ENCODE assay signal across 10 mouse cellular contexts in the genomic region with DNA sequence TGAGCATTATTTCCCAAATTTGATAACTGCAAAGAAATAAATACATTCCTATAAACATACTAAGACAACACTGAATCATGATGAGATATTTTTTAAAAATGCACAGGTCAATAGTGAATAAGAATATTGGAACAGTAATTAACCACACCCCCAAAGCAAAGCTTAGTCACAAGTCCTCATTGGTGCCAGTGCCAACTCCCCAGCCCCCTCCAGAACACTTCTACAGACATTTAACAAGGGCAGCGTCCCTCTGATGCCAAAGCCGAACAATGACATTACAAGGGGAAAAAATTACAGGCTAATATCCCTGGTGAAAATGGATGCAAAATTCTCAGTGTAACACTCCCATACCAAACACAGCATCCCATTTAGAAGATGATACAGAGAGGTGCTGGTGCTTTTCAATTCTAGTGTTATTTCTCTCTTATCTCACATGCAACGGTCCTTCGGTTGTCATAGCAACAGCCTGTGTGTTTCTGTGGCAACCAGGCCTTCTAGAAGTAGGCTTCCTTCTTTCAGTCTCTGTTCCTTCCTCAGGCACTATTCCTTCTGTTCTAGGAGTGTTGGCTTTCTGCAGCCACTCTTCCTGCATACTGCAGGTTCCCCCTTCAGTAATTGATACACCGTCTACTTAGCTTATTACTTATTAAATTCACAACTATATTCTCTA. TPM values are rescaled to one million over a fixed set of nuclear protein-coding genes. Genes with fewer than 3 reads are reported as not detected.
DNase-seq lines count a peak whose midpoint lies in the region; ATAC-seq lines count a peak whose summit lies in the region.
"Had no signal": no experiment of that assay in that cellular context is flagged by ENCODE, and none has a peak within 500 bp of the region (broad histone marks: within the 10 kb centered on the region; RNA-seq: fewer than 3 reads in every experiment).

No protein-coding gene starts in this region.

- peak; percentile 31 for DNase-seq in CD4-positive helper T cell, adult 2 months (ENCODE audit: low read depth, low spot score)
- peak; percentile 66 for DNase-seq in embryo, embryonic 10.5 days (ENCODE audit: low spot score)
- peak; percentile 89 for DNase-seq in hindbrain, embryonic 14.5 days (ENCODE audit: low spot score)
- no peak for DNase-seq in natural killer cell, adult 2 months (ENCODE audit: low spot score in 2 of 2)
- DNase-seq in cerebellum, adult 9-10 months, result no peak

- 23% methylated on average over 5 of the region's 5 CpGs for WGBS in hindbrain, embryonic 14.5 days
- 46% methylated on average over 5 of the region's 5 CpGs for whole genome bisulfite sequencing in midbrain, embryonic 12.5 days
- 75% methylated on average over 5 of the region's 5 CpGs for WGBS in kidney, embryonic 15.5 days

- ATAC-seq in hindbrain, embryonic 14.5 days (ENCODE audit: low FRiP score), result peak; percentile 93
- peak; percentile 83 for ATAC-seq in midbrain, embryonic 12.5 days (ENCODE audit: low FRiP score, low read depth)
- no peak for ATAC-seq in erythroid progenitor cell, adult 5-6 weeks (replicated peaks; ENCODE audit: low FRiP score, poor library complexity, severe bottlenecking)
- ATAC-seq in kidney, embryonic 15.5 days (replicated peaks; ENCODE audit: low FRiP score), result no peak

- H3K9ac ChIP-seq in hindbrain, embryonic 14.5 days, result peak overlapping the region; percentile 32; the same call in 1 of the 2 replicates
- no peak overlapping the region for H3K9ac ChIP-seq in midbrain, embryonic 12.5 days (replicated peaks)
- no peak overlapping the region for H3K9ac ChIP-seq in kidney, embryonic 15.5 days
- H3K9ac ChIP-seq: limb, embryonic 12.5 days had no signal

- no peak overlapping the region for H3K4me3 ChIP-seq in hindbrain, embryonic 14.5 days (replicated peaks; ENCODE audit: low read length)
- H3K4me3 ChIP-seq in midbrain, embryonic 12.5 days, result no peak overlapping the region
- H3K4me3 ChIP-seq in kidney, embryonic 15.5 days (replicated peaks), result no peak overlapping the region
- H3K4me3 ChIP-seq: erythroblast, embryonic 14.5 days; limb, embryonic 12.5 days had no signal

- H3K27me3 ChIP-seq in hindbrain, embryonic 14.5 days (ENCODE audit: control insufficient read depth, insufficient read depth, low read length), result no peaks in the 10 kb centered on the region
- H3K27me3 ChIP-seq in midbrain, embryonic 12.5 days, result no peaks in the 10 kb centered on the region
- H3K27me3 ChIP-seq in kidney, embryonic 15.5 days, result no peaks in the 10 kb centered on the region
- H3K27me3 ChIP-seq: limb, embryonic 12.5 days had no signal

- no peaks in the 10 kb centered on the region for H3K36me3 ChIP-seq in hindbrain, embryonic 14.5 days (replicated peaks; ENCODE audit: control insufficient read depth, insufficient read depth)
- H3K36me3 ChIP-seq in midbrain, embryonic 12.5 days, result no peaks in the 10 kb centered on the region
- H3K36me3 ChIP-seq in kidney, embryonic 15.5 days, result no peaks in the 10 kb centered on the region
- H3K36me3 ChIP-seq: limb, embryonic 12.5 days had no signal

- H3K27ac ChIP-seq in hindbrain, embryonic 14.5 days, result peak overlapping the region; percentile 87
- peak overlapping the region; percentile 57 for H3K27ac ChIP-seq in midbrain, embryonic 12.5 days (replicated peaks)
- H3K27ac ChIP-seq in kidney, embryonic 15.5 days, result no peak overlapping the region
- H3K27ac ChIP-seq: limb, embryonic 12.5 days had no signal

- H3K9me3 ChIP-seq in hindbrain, embryonic 14.5 days (ENCODE audit: control insufficient read depth, low read length), result no peaks in the 10 kb centered on the region
- H3K9me3 ChIP-seq in midbrain, embryonic 12.5 days, result no peaks in the 10 kb centered on the region
- H3K9me3 ChIP-seq in kidney, embryonic 15.5 days (replicated peaks), result no peaks in the 10 kb centered on the region
- H3K9me3 ChIP-seq: limb, embryonic 12.5 days had no signal

- peak overlapping the region; percentile 42 for H3K4me2 ChIP-seq in hindbrain, embryonic 14.5 days (replicated peaks)
- H3K4me2 ChIP-seq in midbrain, embryonic 12.5 days (replicated peaks), result peak overlapping the region; percentile 16; the same call in 1 of the 2 replicates
- no peak overlapping the region for H3K4me2 ChIP-seq in kidney, embryonic 15.5 days
- H3K4me2 ChIP-seq: limb, embryonic 12.5 days had no signal

- no peaks in the 10 kb centered on the region; the same call in 1 of the 2 replicates for H3K4me1 ChIP-seq in hindbrain, embryonic 14.5 days (replicated peaks; ENCODE audit: control insufficient read depth, insufficient read depth, low read length)
- peaks cover 5% of the 10 kb centered on the region; the same call in 1 of the 2 replicates for H3K4me1 ChIP-seq in midbrain, embryonic 12.5 days
- H3K4me1 ChIP-seq in kidney, embryonic 15.5 days, result no peaks in the 10 kb centered on the region
- H3K4me1 ChIP-seq: limb, embryonic 12.5 days had no signal

RNA-seq across cellular contexts. Expression of gene Ahi1, which starts 7.9 kb away (rescaled TPM):
- 119 and 150 TPM in 2 replicates for polyA plus RNA-seq in hindbrain, embryonic 14.5 days (2014; fragmentation: Nextera tagmentation; extraction: Ambion mirVana)
- polyA plus RNA-seq in midbrain, embryonic 12.5 days (2016; fragmentation: Nextera tagmentation; extraction: Ambion mirVana), result 31.8 and 37.7 TPM in 2 replicates
- 29.9 and 50.7 TPM in 2 replicates for total RNA-seq in erythroid progenitor cell, adult 5-6 weeks (2015; ENCODE audit: low replicate concordance)
- total RNA-seq in erythroid progenitor cell, adult 5-6 weeks (2017; ENCODE audit: low replicate concordance), result 32.0 and 37.4 TPM in 2 replicates
- polyA plus RNA-seq in kidney, embryonic 15.5 days (2015; fragmentation: Nextera tagmentation; extraction: Ambion mirVana), result 8.5 and 10.6 TPM in 2 replicates

Comparison
In these comparisons a context has a peak if more than half of its experiments do, and no peak if none do; other contexts are left out.
1. DNase-seq: peak in CD4-positive helper T cell, adult 2 months (single experiment), embryo, embryonic 10.5 days (single experiment) and hindbrain, embryonic 14.5 days (single experiment); none in natural killer cell, adult 2 months (0 of 2) and cerebellum, adult 9-10 months (single experiment).
2. ATAC-seq: peak in hindbrain, embryonic 14.5 days (single experiment) and midbrain, embryonic 12.5 days (single experiment); none in erythroid progenitor cell, adult 5-6 weeks (single experiment) and kidney, embryonic 15.5 days (single experiment).